Mouse (Mus musculus): ENCODE data around the gene Rcn3.

GRCm38 (mm10) chr7:45113476-45113875 lies 21.5 kb upstream of the Rcn3 start:
- no peak for TF ChIP-seq CTCF (conservative IDR thresholded peaks at IDR 0.05; ENCODE audit: low read length)
- no peak for TF ChIP-seq POU5F1 (IDR thresholded peaks at IDR 0.05; ENCODE audit: borderline replicate concordance, low read length)
